Mouse (Mus musculus) c-Kit-negative CD71-positive TER-119-positive erythroid progenitor cells, embryonic 14.5 days (primary cell): ENCODE measurements around the gene Polr2g.
"Not testable (repeated sequence)": the region's sequence is repeated elsewhere in the genome, so short reads cannot be mapped to it uniquely, and the experiment has no call there.

ENCODE experiments used
- DNase-seq: peaks from one replicate; pipeline ENCODE4 v3.0.0-alpha.2; 2013; ENCODE audit warnings: low read depth, low spot score

Polr2g gene

DNA sequence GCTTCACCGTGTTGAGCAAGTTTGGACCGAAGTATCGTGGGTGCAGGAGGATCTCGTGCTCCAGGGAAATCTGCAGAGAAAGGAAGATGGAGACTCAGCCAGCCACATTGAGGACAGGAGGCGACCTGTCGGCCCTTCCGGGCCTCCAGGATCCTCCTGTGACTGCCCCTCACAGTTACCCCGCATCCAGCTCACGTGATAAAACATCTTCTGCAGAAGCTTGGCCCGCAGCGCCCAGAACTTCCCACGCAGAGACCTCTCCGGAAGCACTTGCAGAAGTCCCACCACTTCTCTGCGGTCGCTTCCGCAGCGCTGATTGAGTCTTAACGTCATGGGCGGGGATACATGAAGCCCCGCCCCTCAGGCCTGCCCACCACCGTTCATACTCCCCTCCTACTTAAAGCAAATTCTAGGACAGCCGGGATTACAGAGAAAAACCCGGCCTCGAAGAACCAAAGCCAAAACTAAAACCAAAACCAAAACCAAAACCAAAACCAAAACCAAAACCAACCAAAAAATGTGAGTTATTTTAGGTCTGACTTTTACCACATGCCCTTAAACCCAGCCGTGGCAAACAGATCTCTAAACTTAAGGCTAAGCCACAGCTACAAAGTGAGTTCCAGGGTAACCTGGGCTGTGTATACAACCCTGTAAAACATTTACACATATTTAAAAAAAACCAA lies at the start of gene Polr2g:
Polr2g (minus strand) TSS at position 314 of the 683 bp plus-strand sequence.
- DNase-seq: peak; percentile 77

DNA sequence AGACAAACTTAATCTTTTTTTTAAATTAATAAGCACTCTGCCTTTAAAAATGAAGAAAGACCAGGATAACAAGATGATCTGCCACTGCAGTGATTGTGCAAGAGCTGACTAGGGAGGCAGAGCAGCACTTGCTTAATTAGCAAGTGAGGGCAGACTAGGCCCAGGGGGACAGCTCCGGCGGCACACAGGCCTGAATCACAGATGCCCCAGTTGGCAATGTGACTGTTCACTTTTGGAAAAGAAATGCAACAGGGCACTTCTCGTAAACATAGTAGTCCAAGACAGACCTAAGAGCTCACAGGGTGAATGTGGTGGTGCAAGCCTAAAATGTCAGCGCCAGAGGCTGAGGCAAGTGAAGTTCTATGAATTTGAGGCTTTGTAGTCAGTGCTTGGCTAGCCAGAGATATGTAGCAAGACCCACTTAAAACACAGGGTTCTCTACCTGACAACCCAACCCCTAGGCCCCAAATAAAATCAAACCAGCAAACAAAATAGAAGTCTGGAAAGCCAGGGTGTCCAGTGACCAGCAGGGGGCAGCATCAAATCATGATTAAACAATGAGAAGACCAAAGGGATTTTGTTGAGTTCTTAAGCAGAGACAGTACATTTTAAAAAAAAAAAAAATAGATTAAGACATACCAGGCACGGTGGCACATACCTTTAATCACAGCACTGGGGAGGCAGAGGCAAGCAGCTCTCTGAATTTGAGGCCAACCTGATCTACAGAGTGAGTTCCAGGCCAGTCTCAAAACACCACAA lies 46.2 kb upstream of the Polr2g start:
- peak; percentile 70 for DNase-seq

DNA sequence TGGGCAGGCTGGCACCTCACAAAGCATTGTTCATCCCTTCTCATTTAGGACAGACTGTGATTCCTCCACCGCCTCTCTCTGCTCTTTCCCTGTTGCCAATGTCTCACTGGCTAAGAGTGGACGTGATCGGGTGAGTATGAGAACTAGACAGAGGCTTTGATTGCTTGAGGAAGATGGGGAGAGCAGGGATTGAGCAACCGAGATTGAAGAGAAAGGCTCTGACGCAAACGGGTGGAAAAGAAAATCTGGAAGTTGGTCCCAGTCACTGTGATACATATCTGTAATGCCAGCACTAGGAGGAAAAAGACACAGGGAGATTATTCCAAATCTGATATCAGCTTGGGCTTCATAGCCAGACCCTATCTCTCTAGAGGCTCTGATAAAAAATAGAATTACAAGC lies 44.6 kb upstream of the Polr2g start:
- DNase-seq: no peak

DNA sequence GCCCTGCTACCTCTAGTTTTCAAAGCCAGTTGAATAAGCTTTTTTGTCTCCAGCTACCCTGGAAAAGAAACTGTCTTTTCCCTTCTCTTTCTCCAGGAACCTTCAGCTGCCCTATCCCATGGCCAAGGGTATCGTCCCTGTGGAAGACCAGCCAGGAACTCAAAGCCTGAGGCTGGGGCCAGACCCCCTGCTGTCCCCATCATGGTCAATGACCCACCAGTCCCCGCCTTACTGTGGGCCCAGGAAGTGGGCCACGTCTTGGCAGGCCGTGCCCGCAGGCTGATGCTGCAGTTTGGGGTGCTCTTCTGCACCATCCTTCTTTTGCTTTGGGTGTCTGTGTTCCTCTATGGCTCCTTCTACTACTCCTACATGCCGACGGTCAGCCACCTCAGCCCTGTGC lies 42.6 kb upstream of the Polr2g start:
- no peak for DNase-seq

DNA sequence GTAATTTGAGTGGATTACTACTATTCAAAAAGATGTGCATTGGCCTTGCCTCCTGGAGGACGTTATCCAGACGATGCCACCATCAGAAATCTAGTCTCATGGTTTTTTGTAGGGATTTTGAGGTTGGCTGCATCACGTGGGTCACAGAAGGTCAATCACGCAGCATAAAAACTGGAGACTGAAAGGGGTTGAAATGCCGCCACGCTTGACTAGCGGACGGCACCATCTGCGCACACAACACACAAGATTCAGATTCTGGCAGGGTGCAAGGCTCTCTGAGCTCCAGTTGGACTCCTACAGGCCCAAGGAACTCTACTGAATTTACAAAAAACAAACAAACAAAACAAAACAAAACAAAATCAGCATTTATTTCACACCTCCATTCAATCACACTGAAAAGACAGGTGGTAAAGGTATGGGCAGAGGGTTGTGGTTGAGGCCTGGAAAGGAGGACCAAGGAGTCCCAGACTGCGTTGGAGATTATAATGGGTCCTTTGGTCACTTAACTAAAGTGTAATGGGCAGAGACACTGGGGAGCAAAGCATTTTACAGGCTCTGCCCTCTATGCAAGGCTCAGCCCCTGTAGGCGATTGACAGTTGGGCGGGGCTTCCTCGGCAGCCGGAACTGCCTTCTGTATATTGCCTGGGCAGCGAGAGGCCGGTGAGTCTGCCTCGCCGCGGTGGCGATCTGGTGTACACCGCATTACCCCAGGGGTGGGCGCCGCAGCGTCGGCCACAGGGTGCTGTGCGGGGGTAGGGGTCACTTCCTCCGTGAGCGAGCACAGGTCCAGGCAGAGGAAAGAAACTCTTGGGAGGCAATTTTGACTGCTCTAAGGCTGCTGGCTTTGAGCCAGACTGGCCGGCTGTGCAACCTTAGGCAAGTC lies 41.8 kb upstream of the Polr2g start:
- DNase-seq: peak; percentile 46

DNA sequence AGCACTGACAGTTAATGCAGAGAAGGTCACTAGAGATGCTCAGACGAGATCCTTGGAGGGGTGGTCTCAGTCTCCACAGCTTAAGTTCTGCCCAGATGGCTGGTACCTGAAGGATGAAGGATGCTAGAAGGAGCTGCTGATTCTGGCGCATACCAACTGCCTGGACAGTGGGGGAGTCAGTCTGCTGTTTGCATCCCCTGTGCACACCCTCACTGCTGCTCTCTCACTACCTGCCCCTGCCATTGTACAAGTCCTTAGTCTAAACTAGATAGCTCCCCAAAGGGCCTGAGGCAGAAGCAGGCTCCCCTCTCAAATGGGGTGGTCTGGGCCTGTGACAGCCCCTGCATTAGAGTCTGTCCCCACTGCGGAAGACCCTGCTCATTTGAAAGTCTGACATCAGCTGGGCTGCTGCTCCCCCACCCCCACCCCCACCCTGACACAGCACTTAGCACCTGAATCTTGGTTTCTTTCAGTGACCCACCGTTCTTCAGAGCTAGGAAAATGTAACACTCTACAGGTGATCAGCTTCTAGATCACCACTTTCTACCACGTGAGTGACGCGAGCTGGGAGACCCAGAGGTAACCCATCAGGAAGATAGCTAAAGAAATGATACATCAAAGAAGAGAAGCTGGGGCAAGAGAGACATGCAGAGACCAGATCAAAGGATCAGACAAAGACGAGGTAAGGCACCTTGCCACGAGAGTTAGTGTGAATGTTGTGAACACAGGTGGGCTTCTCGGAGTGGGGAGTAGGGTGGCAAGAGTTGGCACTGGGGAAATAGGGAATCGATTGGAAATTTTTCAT lies 40.9 kb upstream of the Polr2g start, which contains the start of gene Gng3:
Gng3 (minus strand) TSS at position 92 of the 805 bp plus-strand sequence.
- DNase-seq: no peak

DNA sequence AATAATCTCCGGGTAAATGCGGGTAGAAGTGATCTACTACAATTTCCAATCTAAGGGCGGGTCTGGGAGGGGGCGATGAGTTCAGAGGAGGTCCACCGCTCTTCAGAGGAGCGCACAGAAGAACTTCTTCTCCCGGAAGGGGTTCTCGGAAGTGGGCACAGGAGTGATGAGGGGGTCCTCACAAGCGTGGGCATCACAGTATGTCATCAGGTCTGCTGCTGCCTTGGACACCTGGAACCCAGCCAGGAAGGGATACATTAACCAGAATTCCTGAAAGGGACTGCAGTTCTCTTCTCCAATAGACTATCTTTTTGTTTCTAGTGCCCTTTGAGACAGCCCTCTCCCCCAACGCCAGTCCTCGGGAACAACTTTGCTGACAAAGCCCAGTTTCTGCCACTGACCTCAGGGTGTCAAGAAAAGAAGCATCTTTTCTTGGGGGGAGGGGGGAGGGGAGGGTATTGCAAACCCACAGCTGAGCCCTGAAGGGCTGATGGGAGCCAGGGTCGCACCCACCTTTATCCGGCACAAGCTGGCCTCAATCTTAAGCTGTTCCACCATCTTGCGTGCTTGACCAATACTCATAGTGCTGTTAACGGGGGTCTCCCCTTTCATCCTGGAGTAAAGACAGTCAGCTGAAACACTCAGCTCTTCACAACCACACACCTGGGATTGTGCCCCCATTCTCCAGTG lies 39.8 kb upstream of the Polr2g start:
- DNase-seq: no peak

DNA sequence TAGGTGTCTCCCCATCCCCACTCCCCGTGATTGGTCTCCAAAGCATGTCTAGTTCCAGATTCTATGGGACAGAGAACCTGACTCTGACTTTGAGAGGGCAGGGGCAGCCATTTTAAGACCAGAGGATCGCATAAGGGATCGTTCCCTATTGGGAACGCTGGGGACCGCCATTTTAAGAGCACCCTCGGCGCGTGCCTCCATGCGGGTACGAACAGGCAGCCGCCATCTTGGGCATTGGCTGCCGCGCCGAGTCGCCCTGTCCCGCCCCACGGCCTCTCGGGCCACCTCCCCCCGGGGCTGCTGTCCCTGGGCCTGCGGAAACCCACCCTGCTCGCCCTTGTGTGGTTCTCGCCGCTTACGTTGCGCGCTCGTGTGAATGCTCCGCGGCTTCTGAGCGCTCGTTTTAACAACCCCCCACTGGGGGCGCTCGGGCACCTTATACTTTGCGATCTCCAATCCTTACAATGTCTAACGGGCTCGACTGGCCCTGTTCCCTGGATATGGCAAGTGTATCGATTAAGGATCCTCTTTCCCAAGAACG lies 38.9 kb upstream of the Polr2g start, which contains the start of gene Bscl2:
Bscl2 (plus strand) TSS at position 217 of the 541 bp plus-strand sequence.
- DNase-seq: peak; percentile 65

DNA sequence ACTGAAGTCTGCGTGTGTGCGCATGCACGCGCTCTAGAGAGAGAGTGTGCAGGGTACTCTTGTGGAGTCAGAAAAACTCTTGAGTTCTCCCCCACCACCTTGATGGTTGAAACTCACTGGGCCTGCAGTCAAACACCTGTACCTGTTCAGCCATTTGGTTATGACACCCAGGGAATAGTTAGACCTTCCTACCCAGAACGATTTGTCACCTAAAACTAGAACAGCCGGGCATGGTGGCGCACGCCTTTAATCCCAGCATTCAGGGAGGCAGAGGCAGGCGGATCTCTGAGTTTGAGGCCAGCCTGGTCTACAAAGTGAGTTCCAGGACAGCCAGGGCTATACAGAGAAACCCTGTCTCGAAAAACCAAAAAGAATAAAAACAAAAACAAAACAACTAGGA lies 38.0 kb upstream of the Polr2g start:
- not testable (repeated sequence) for DNase-seq

DNA sequence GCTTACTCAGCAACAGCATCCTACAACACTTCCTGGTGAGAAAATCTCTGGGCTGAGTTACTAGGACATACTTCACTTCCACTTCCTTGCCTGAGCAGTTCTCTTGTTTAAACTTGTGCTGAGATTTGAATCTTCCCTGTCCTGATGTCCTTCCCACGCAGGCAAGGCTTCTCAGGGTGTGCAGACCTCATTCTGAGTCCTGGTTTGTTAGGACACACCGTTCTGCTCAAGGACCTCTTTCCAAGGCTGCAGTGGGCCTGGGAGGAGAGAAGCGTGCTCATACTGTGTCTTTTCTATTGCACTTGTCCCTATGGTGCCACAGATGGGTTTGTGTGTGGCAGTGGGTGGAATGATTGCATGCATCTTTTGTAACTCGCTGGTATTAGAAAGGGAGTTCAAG lies 34.6 kb upstream of the Polr2g start:
- DNase-seq: no peak

DNA sequence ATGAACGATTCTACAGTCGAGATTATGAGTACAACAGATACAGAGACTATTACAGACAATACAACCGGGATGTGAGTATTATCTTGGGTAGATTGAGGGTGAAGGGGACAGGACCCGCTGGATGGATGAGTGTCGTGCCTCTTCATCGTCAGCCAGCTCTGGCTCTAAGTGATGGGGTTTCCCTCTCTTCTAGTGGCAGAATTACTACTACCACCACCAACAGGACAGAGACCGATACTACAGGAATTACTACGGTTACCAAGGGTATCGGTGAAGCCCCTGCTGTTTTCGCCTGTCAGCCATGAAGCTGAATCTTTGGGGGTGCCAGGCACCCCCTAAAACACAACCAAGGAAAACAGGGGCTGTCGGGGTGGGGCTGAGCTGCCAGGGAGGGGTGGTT lies 32.9 kb upstream of the Polr2g start:
- no peak for DNase-seq

DNA sequence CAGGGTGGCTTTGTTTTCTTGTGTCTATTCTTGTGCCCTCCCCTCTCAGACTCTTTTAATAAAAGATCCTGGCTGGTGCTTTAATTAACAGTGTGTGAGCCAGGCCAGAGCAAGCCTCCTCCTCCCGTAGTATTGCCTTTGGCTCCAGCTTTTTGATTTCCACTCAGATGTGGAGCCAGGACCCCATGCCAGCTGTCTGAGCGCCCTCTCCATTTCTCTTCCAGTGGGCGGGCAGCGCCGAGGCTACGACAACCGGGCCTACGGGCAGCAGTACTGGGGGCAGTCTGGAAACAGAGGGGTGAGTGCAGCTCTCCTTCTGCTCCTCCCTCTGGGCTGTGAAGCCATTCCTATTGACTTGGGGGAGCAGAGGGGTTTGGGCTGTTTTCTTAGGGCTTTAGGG lies 32.3 kb upstream of the Polr2g start:
- no peak for DNase-seq

DNA sequence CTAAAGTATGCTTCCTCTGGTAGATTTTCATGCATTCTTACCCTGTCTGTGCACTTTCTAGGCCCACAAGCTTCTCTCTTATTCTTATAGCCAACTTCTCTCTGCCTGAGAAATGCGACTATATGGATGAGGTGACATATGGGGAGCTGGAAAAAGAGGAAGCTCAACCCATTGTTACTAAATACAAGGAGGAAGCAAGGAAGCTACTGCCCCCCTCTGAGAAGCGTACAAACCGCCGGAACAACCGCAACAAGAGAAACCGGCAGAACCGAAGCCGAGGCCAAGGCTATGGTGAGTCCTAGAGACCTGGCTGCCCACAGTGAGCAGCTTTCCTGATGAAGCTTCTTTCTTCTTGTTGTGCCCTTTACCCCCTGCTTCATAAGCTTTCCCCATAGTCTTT lies 31.3 kb upstream of the Polr2g start, which contains the start of gene AC129217.1:
AC129217.1 (plus strand) TSS at position 114 of the 400 bp plus-strand sequence.
- no peak for DNase-seq

DNA sequence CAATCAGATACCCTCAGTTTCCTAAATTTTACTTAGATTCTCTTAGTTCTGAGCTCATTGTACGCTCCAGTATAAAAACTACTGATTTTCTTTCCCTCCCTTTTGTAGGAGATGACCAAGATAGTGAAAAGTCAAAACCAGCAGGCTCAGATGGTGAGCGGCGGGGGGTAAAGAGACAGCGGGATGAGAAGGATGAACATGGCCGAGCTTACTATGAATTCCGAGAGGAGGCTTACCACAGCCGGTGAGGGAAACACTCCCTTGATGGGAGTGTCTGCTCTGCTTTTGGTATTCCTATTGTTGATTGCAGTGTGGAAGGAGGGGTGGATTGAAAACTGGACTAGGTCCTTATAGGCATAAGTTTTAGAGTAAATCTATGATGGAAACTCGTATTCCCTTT lies 24.3 kb upstream of the Polr2g start:
- DNase-seq: no peak

DNA sequence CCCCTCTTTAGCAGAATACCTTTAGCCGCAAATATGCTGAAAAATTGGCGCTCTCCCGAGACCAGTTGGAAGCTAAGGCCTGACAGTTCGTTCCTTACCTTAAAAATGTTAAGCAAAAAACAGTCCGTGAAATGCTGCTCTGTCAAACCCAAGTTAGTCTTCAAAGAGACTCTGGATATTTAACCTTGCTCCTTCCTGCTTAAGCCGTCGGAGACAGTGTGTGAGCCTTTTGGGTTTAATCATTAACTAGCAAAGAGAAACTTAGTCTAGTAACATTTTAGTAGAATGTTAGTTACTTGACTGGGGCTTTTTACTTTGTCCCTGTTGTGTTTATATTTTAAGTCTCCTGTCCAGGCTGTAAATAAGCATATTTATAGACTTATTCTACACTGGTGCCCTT lies 22.8 kb upstream of the Polr2g start:
- DNase-seq: no peak

DNA sequence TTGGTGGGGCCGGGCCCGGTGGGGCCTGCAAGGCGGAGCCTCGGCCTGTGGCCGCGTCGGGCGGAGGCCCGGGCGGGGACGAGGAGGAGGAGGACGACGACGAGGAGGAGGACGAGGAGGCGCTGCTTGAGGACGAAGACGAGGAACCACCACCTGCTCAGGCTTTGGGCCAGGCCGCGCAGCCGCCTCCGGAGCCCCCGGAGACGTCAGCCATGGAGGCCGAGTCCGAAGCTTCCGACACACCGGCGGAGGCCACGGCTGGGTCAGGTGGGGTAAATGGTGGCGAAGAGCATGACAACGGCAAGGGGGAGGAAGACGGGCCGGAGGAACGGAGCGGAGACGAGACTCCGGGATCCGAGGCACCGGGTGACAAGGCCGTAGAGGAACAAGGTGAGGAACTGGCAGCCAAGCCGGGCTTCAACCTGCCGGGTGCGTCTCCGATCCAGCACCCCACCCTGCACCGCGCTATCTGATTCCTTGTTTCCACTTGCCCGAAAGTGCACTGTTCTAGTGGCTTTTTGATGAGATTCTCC lies 22.1 kb upstream of the Polr2g start:
- peak; percentile 53 for DNase-seq

DNA sequence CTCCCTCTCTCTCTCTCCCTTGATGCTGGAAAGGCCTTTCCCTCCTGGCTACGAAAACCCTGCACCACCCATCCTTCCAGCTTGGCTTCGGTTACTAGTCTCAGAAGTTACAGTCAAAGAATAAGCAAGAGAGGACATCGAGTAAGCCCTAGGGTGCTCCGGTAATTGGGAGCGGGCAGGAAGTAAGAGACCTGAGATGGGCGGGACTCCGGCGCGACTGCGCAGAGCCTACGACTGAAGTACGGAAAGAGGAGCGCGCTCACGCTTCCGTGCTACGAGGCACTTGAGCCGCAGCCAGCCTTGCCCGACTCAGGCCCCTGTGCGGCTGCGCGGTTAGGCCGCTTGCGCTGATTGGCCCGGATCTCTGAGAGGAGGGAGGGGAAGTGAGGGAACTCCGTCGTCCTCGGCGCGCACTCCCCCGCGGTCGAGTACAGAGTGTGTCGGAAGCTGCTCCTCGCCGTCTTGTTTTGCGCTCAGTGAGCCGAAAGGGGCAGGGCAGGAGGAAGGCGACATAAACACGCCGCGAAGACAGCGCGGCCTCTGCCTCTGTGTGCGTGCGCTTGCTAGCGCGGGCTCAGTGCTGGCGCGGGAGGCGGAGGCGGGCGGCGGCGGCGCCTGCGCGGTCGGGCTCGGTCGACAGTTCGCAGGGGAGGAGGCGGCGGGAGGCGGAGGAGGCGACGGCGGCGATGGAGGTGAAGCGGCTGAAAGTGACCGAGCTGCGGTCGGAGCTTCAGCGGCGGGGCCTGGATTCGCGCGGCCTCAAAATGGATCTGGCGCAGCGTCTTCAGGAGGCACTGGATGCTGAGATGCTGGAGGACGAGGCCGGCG lies 21.4 kb upstream of the Polr2g start, which contains the start of gene Hnrnpul2:
Hnrnpul2 (plus strand) TSS at position 415 of the 828 bp plus-strand sequence.
- peak; percentile 91 for DNase-seq

DNA sequence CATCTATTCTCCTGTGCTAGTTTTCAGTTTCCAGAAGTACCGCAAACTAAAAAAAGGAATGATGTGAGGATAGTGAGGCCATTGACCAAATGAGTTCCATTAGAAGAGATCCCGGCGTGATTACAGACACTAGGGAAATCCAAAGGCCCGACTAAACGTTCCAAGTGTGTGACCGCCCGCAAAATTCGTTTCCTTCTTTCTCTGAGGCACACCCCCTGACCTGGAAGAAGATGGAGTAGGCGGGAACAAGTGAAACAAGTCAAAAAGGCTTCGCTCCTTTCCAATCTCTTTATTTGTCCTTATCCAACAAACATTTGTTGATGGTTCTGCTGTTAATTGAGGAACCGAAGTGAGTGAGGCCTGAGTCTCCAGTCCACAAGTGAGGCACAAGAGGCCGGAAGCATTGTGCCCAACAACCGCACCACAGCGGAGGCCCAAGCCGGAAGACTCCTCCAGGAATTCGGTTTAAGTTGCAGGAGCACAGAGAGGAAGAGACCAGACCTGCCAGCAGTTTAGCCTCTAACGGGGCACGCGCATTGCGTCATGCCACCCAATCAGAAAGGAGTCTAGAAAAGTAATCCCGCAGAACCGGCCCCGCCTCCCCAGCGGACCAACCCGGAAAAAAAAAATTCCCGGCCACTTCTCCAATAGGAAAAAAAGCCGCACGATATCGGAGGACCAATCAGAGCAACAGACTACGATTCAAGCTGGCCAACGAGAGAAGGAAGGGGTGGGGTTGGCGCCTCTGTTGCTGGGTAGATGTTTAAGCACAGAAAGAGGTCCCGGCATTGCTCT lies 20.6 kb upstream of the Polr2g start, which contains the start of gene Ttc9c:
Ttc9c (minus strand) TSS at position 533 of the 795 bp plus-strand sequence.
- DNase-seq: peak; percentile 90
